Mouse (Mus musculus) spleen, adult 2 months (tissue): Measurements from ENCODE around the gene Nags.

Experiments
- CTCF ChIP-seq: fragments of 200-500 bp; IDR thresholded peaks from 2 replicates; pipeline ENCODE4 v1.5.1; 2011; ENCODE audit warnings: mild to moderate bottlenecking, inconsistent platforms; ENCODE audit not compliant: insufficient read depth, insufficient read length, insufficient replicate concordance; ENCODE audit errors: extremely low read depth
- POLR2A ChIP-seq: fragments of 200-500 bp; IDR thresholded peaks from 2 replicates; pipeline ENCODE4 v1.6.1; 2011; ENCODE audit warnings: low read depth, low read length, inconsistent platforms

DNA sequence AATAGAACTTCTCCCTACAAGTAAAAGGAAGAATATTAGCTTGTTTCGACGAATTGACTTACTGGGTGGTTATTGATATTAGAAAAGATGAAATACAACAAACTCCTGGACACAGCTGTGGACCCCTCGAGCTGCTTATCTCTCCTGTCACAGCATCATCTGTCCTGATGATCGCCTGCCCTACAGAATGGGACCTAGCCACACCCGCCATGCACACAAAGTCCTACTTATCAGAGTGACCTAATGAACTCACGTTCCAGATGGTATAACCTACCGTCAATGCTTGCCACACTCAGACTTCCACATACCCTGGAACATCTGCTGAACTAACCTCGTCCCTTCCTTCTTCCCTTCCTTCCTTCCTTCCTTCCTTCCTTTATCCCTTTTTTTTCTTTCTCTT, 29.1 kb upstream of the Nags start:
- TF ChIP-seq CTCF (no peak), POLR2A (no peak)
